Mouse (Mus musculus) cerebellum, adult 2 months (tissue): ENCODE measurements around the gene Mvb12a.

Experiments
- CTCF ChIP-seq: fragments of 200-500 bp; IDR thresholded peaks from 2 replicates; pipeline ENCODE4 v1.5.1; 2011; ENCODE audit warnings: low read depth, mild to moderate bottlenecking, control low read depth, low read length, moderate library complexity, borderline replicate concordance; ENCODE audit not compliant: insufficient read depth
- POLR2A ChIP-seq: fragments of 200-500 bp; IDR thresholded peaks from 2 replicates; pipeline ENCODE4 v1.6.1; 2011; ENCODE audit warnings: low read length, control low read depth, borderline replicate concordance; ENCODE audit not compliant: insufficient read depth

DNA sequence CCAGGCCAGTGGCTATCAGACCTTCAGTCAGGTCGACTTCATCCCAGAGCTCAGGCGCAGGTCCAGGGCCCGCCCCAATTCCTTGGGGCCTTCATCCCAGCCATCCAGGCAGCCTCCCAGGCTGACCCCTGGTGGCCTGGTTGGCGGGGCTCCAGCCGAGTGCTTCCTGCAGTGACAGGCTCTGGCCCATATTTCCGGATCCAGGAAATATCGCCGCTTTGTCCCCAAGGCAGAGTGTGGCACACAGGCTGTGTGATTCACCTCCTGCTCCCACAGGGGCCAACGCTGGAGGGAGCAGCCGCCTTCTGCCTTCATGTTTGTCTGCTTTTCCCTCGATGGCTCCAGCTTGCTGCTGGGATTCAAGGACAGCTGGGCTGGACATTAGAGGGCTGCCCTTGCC lies 46.2 kb upstream of the Mvb12a start:
- TF ChIP-seq POLR2A (no peak), CTCF (no peak)
